Mouse (Mus musculus) MEL (cell line): ENCODE measurements around the gene Babam2.
A peak's percentile ranks its signal among the peaks of the same experiment; 100 is the strongest.

Source experiments
- CTCF ChIP-seq, 3 experiments: IDR thresholded peaks in 2 of 3; conservative IDR thresholded peaks in 1 of 3; 2 replicates each; pipeline ENCODE4 v1.5.1; 2011 to 2012; ENCODE audit warnings: low read length in 3 of 3, low read depth in 2 of 3, mild to moderate bottlenecking in 2 of 3, improper control_type of control experiment in 1 of 3, inconsistent platforms in 1 of 3, mixed read lengths in 1 of 3, moderate library complexity in 1 of 3; ENCODE audit not compliant: control insufficient read depth in 1 of 3, insufficient read depth in 1 of 3, poor library complexity in 1 of 3, severe bottlenecking in 1 of 3
- GATA1 ChIP-seq: IDR thresholded peaks from 2 replicates; pipeline ENCODE4 v1.6.1; 2011; ENCODE audit warnings: low read depth, low read length, improper control_type of control experiment
- JUND ChIP-seq: IDR thresholded peaks from 2 replicates; pipeline ENCODE4 v1.6.1; 2011; ENCODE audit warnings: low read depth, mild to moderate bottlenecking, improper control_type of control experiment, low read length
- TBP ChIP-seq: IDR thresholded peaks from 2 replicates; pipeline ENCODE4 v1.8.0; 2011; ENCODE audit warnings: low read depth, low read length, improper control_type of control experiment
- ZNF384 ChIP-seq: IDR thresholded peaks from 2 replicates; pipeline ENCODE4 v1.6.1; 2012; ENCODE audit warnings: low read depth, mild to moderate bottlenecking, inconsistent platforms, low read length, improper control_type of control experiment

DNA sequence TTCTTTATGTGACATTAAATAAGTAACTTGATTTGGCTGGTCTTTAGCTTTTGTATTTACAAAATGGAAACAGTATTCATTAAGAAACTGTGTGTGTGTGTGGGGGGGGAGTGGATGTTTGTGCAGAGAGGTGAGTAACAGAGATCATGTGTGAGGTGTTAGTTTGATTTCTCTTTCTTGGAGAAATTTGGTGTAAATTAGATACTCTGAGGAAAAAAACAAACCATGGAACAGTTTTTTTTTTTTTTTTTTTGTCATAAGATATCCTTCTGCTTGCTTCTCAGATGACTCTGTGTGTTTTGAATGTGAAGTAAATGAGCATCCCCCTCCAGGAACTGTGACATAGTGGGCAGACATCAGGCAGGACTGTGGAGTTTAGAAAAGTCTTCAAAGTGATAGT lies 1.9 kb downstream of the Babam2 start:
- TF ChIP-seq TBP (no peak), ZNF384 (peak; percentile 50; the same call in 1 of the 2 replicates), JUND (no peak), GATA1 (no peak), CTCF (IDR thresholded peaks at IDR 0.05 in 2 of 3, conservative IDR thresholded peaks at IDR 0.05 in 1 of 3; ENCODE audit: control insufficient read depth in 1 of 3, insufficient read depth in 1 of 3, low read depth in 2 of 3, low read length in 3 of 3, poor library complexity in 1 of 3, severe bottlenecking in 1 of 3) (no peak)
